Mouse (Mus musculus) ES-Bruce4 (cell line): ENCODE measurements around the gene Gcn1l1.

Experiments used
- CTCF ChIP-seq: IDR thresholded peaks from one replicate; pipeline ENCODE4 v1.8.1; 2011; ENCODE audit warnings: low read depth, low read length
- EP300 ChIP-seq: IDR thresholded peaks from 2 replicates; pipeline ENCODE4 v1.6.1; 2011; ENCODE audit warnings: low read depth, low read length; ENCODE audit not compliant: insufficient read depth
- POLR2A ChIP-seq: IDR thresholded peaks from one replicate; pipeline ENCODE4 v1.8.1; 2011; ENCODE audit warnings: low read length; ENCODE audit not compliant: insufficient read depth

DNA sequence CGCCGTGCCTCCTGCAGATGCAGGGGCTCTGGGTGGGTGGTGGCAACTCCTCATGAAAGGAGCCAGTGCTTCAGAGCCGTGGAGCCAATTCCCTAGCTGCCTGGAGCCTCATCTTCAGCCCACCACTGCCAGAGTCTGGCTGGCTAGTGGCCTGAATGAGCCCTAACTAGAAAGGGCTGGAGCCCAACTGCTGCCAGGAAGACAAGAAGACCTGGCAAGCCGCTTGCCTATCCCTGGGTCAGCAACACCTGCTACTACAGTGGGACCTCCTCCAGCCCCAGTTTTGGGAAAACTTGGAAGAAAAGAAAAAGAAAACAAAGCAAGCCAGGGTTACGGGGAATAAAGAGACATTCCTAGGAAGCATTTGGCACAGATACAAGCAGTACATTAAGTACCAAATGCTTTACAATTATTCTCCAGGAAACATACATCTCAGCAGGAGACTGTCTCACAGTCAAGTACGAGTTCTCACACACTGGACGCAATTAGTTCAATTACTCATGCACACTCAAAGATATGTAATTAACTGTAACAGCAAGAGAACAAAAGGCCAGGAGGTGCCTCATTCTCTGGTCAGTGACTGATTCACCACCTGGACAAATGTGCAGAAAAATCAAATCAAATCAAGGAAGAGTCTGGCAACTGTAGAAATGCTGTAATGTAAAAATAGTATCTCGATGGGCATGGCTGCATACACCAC lies 101.5 kb downstream of the Gcn1l1 start:
- no peak for TF ChIP-seq CTCF
- TF ChIP-seq POLR2A, result no peak
- TF ChIP-seq EP300, result no peak
